Comparison of ENCODE assay signal across 24 mouse cellular contexts in the genomic region with DNA sequence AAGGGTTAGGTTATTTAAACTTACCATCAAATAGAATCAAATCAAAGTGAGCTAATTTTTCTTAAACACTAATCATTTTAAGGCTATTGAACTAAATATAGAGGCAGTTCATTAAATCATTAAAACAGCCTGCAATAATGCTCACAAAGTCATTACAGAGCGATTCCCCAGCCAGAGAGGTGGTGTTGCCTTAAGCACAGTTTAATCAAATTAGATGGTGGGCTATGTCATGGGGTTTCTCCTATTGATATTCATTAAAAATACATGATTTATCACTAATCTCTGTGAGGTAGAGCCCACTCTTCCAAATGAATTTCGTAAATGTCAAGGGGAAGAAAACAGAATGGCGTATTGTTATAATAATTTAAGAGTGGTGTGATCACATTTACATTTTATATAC. TPM values are rescaled to one million over a fixed set of nuclear protein-coding genes. Genes with fewer than 3 reads are reported as not detected.
DNase-seq lines count a peak whose midpoint lies in the region; ATAC-seq and TF ChIP-seq lines count a peak whose summit lies in the region.
"Had no signal": no experiment of that assay in that cellular context is flagged by ENCODE, and none has a peak within 500 bp of the region (broad histone marks: within the 10 kb centered on the region; RNA-seq: fewer than 3 reads in every experiment).

No protein-coding gene starts in this region.

- H3K27me3 ChIP-seq in hindbrain, embryonic 12.5 days: no peaks in the 10 kb centered on the region
- H3K27me3 ChIP-seq in hindbrain, embryonic 11.5 days (ENCODE audit: control insufficient read depth, insufficient read depth, low read length): no peaks in the 10 kb centered on the region
- no peaks in the 10 kb centered on the region for H3K27me3 ChIP-seq in midbrain, embryonic 15.5 days (replicated peaks)
- H3K27me3 ChIP-seq in midbrain, embryonic 11.5 days (ENCODE audit: control insufficient read depth, insufficient read depth, low read length): no peaks in the 10 kb centered on the region
- no peaks in the 10 kb centered on the region for H3K27me3 ChIP-seq in hindbrain, embryonic 16.5 days (replicated peaks; ENCODE audit: control insufficient read depth, insufficient read depth, low read length)
- no peaks in the 10 kb centered on the region for H3K27me3 ChIP-seq in kidney, adult 2 months (replicated peaks; ENCODE audit: control insufficient read depth, insufficient read depth, low read length)
- H3K27me3 ChIP-seq: embryonic facial prominence, embryonic 13.5 days; forebrain, embryonic 12.5 days; heart, embryonic 12.5 days; hindbrain, embryonic 15.5 days had no signal

- TF ChIP-seq CTCF in kidney, adult 2 months (conservative IDR thresholded peaks at IDR 0.05; ENCODE audit: insufficient read depth, insufficient read length, low read depth, low read length): no peak

- WGBS in hindbrain, embryonic 12.5 days: 70% methylated on average over 3 of the region's 3 CpGs
- WGBS in hindbrain, embryonic 11.5 days: 81% methylated on average over 3 of the region's 3 CpGs
- WGBS in midbrain, embryonic 15.5 days: 50% methylated on average over 3 of the region's 3 CpGs
- 79% methylated on average over 3 of the region's 3 CpGs for WGBS in midbrain, embryonic 11.5 days
- 63% methylated on average over 3 of the region's 3 CpGs for WGBS in hindbrain, embryonic 16.5 days
- WGBS in kidney, adult 2 months: 75% methylated on average over 3 of the region's 3 CpGs

- no peak for DNase-seq in hindbrain, embryonic 11.5 days (ENCODE audit: low spot score)
- no peak for DNase-seq in midbrain, embryonic 11.5 days (ENCODE audit: low spot score, missing footprints)
- no peak for DNase-seq in kidney, adult 2 months
- no peak for DNase-seq in cerebellum, adult 18-20 months
- DNase-seq: adrenal gland, adult 8-10 months; adrenal gland, postnatal 36 days; B cell, adult 2 months; cerebellum, adult 11-12 months; cerebellum, adult 9-11 months; cerebellum, postnatal 36 days; gastrocnemius, adult 2 months; gastrocnemius, postnatal 25 days had no signal

- H3K4me2 ChIP-seq in hindbrain, embryonic 12.5 days (replicated peaks): no peak overlapping the region
- no peak overlapping the region for H3K4me2 ChIP-seq in hindbrain, embryonic 11.5 days (replicated peaks; ENCODE audit: low read depth, low read length)
- H3K4me2 ChIP-seq in midbrain, embryonic 15.5 days: no peak overlapping the region
- no peak overlapping the region for H3K4me2 ChIP-seq in midbrain, embryonic 11.5 days
- no peak overlapping the region for H3K4me2 ChIP-seq in hindbrain, embryonic 16.5 days (ENCODE audit: low read length)
- H3K4me2 ChIP-seq: embryonic facial prominence, embryonic 13.5 days; forebrain, embryonic 12.5 days; heart, embryonic 12.5 days; hindbrain, embryonic 15.5 days had no signal

- no peak overlapping the region for H3K4me3 ChIP-seq in hindbrain, embryonic 12.5 days
- no peak overlapping the region for H3K4me3 ChIP-seq in hindbrain, embryonic 11.5 days (ENCODE audit: low read depth, low read length)
- no peak overlapping the region for H3K4me3 ChIP-seq in midbrain, embryonic 15.5 days
- H3K4me3 ChIP-seq in midbrain, embryonic 11.5 days (ENCODE audit: low read depth, low read length): no peak overlapping the region
- H3K4me3 ChIP-seq in hindbrain, embryonic 16.5 days (ENCODE audit: low read length): no peak overlapping the region
- H3K4me3 ChIP-seq in kidney, adult 2 months (ENCODE audit: insufficient read depth, low read depth, low read length): no peak overlapping the region
- H3K4me3 ChIP-seq: embryonic facial prominence, embryonic 13.5 days; forebrain, embryonic 12.5 days; gastrocnemius, adult 2 months; heart, embryonic 12.5 days; hindbrain, embryonic 15.5 days had no signal

- peak; percentile 23; the same call in 1 of the 2 replicates for ATAC-seq in hindbrain, embryonic 12.5 days (ENCODE audit: low FRiP score)
- ATAC-seq in hindbrain, embryonic 11.5 days (ENCODE audit: low FRiP score): no peak
- peak; percentile 50; the same call in 1 of the 2 replicates for ATAC-seq in midbrain, embryonic 15.5 days (replicated peaks)
- ATAC-seq in midbrain, embryonic 11.5 days (ENCODE audit: low FRiP score): no peak
- ATAC-seq in hindbrain, embryonic 16.5 days: peak; percentile 63
- ATAC-seq: CD4-positive, CD25-positive, alpha-beta regulatory T cell, adult 4 months; forebrain, embryonic 16.5 days had no signal

- TF ChIP-seq POLR2A in kidney, adult 2 months (IDR thresholded peaks at IDR 0.05; ENCODE audit: low read depth, low read length): no peak

- no peaks in the 10 kb centered on the region for H3K9me3 ChIP-seq in hindbrain, embryonic 12.5 days (replicated peaks)
- no peaks in the 10 kb centered on the region for H3K9me3 ChIP-seq in hindbrain, embryonic 11.5 days (ENCODE audit: control insufficient read depth, low read length)
- no peaks in the 10 kb centered on the region for H3K9me3 ChIP-seq in midbrain, embryonic 15.5 days
- no peaks in the 10 kb centered on the region for H3K9me3 ChIP-seq in midbrain, embryonic 11.5 days (ENCODE audit: control insufficient read depth, low read length)
- H3K9me3 ChIP-seq in hindbrain, embryonic 16.5 days (ENCODE audit: control insufficient read depth, low read length): no peaks in the 10 kb centered on the region
- H3K9me3 ChIP-seq: embryonic facial prominence, embryonic 13.5 days; forebrain, embryonic 12.5 days; G1E; heart, embryonic 12.5 days; hindbrain, embryonic 15.5 days had no signal

- no peak overlapping the region for H3K27ac ChIP-seq in hindbrain, embryonic 12.5 days
- no peak overlapping the region for H3K27ac ChIP-seq in hindbrain, embryonic 11.5 days (ENCODE audit: low read depth, low read length)
- H3K27ac ChIP-seq in midbrain, embryonic 15.5 days: 0 out of 2 replicates have a peak overlapping the region, but pooled peaks have one; percentile 32
- H3K27ac ChIP-seq in midbrain, embryonic 11.5 days (ENCODE audit: low read depth, low read length): no peak overlapping the region
- H3K27ac ChIP-seq in hindbrain, embryonic 16.5 days (ENCODE audit: low read depth, low read length): no peak overlapping the region
- no peak overlapping the region for H3K27ac ChIP-seq in kidney, adult 2 months (ENCODE audit: insufficient read depth, low read depth, low read length)
- H3K27ac ChIP-seq: embryonic facial prominence, embryonic 13.5 days; forebrain, embryonic 12.5 days; gastrocnemius, adult 2 months had no signal

- no peak overlapping the region for H3K9ac ChIP-seq in hindbrain, embryonic 12.5 days
- no peak overlapping the region for H3K9ac ChIP-seq in hindbrain, embryonic 11.5 days (ENCODE audit: low read depth, low read length)
- no peak overlapping the region for H3K9ac ChIP-seq in midbrain, embryonic 15.5 days
- H3K9ac ChIP-seq in midbrain, embryonic 11.5 days (ENCODE audit: low read length): no peak overlapping the region
- H3K9ac ChIP-seq in hindbrain, embryonic 16.5 days (ENCODE audit: low read depth, low read length): no peak overlapping the region
- H3K9ac ChIP-seq: embryonic facial prominence, embryonic 13.5 days; forebrain, embryonic 12.5 days; heart, embryonic 12.5 days; hindbrain, embryonic 15.5 days had no signal

- H3K4me1 ChIP-seq in hindbrain, embryonic 12.5 days: peaks cover 11% of the 10 kb centered on the region; the same call in 1 of the 2 replicates
- no peaks in the 10 kb centered on the region for H3K4me1 ChIP-seq in hindbrain, embryonic 11.5 days (replicated peaks; ENCODE audit: control insufficient read depth, insufficient read depth, low read length)
- peaks cover 13% of the 10 kb centered on the region; the same call in 1 of the 2 replicates for H3K4me1 ChIP-seq in midbrain, embryonic 15.5 days
- H3K4me1 ChIP-seq in midbrain, embryonic 11.5 days (ENCODE audit: control insufficient read depth, insufficient read depth, low read length): peaks cover 4% of the 10 kb centered on the region
- no peaks in the 10 kb centered on the region for H3K4me1 ChIP-seq in hindbrain, embryonic 16.5 days (ENCODE audit: control insufficient read depth, insufficient read depth, low read depth, low read length)
- no peaks in the 10 kb centered on the region for H3K4me1 ChIP-seq in kidney, adult 2 months (ENCODE audit: control insufficient read depth, insufficient read depth, low read length)

- no peaks in the 10 kb centered on the region for H3K36me3 ChIP-seq in hindbrain, embryonic 12.5 days
- H3K36me3 ChIP-seq in hindbrain, embryonic 11.5 days (ENCODE audit: control insufficient read depth, insufficient read depth, low read length): no peaks in the 10 kb centered on the region
- no peaks in the 10 kb centered on the region for H3K36me3 ChIP-seq in midbrain, embryonic 15.5 days (replicated peaks)
- H3K36me3 ChIP-seq in midbrain, embryonic 11.5 days (ENCODE audit: control insufficient read depth, insufficient read depth, low read length): no peaks in the 10 kb centered on the region
- H3K36me3 ChIP-seq in hindbrain, embryonic 16.5 days (ENCODE audit: control insufficient read depth, insufficient read depth, low read length): no peaks in the 10 kb centered on the region
- no peaks in the 10 kb centered on the region for H3K36me3 ChIP-seq in kidney, adult 2 months (ENCODE audit: control insufficient read depth, insufficient read depth, low read length)
- H3K36me3 ChIP-seq: embryonic facial prominence, embryonic 13.5 days; forebrain, embryonic 12.5 days; G1E; heart, embryonic 12.5 days; hindbrain, embryonic 15.5 days had no signal

RNA-seq across cellular contexts. Expression of a gene that starts 58.8 kb away (rescaled TPM):
- polyA plus RNA-seq in hindbrain, embryonic 12.5 days (2016; fragmentation: Nextera tagmentation; extraction: Ambion mirVana): not detected in 2 replicates
- not detected in 2 replicates for polyA plus RNA-seq in hindbrain, embryonic 11.5 days (2014; fragmentation: Nextera tagmentation; extraction: Ambion mirVana)
- polyA plus RNA-seq in midbrain, embryonic 15.5 days (2015; fragmentation: Nextera tagmentation; extraction: Ambion mirVana): 0.23 TPM in 1 of 2 replicates, not detected in the other
- polyA plus RNA-seq in midbrain, embryonic 11.5 days (2014; fragmentation: Nextera tagmentation; extraction: Ambion mirVana): not detected in 2 replicates
- polyA plus RNA-seq in hindbrain, embryonic 16.5 days (2015; fragmentation: Nextera tagmentation; extraction: Ambion mirVana): 0.21 TPM in 1 of 2 replicates, not detected in the other
- not detected in 2 replicates for polyA plus RNA-seq in kidney, adult 2 months (2012; rRNA removed)
- polyA plus RNA-seq: CD4-positive, CD25-positive, alpha-beta regulatory T cell, adult 4 months; embryonic facial prominence, embryonic 13.5 days; forebrain, embryonic 12.5 days; forebrain, embryonic 16.5 days; G1E; heart, embryonic 12.5 days; heart, embryonic 16.5 days; hindbrain, embryonic 15.5 days; intestine, embryonic 14.5 days had no signal

Comparison
In these comparisons a context has a peak if more than half of its experiments do, and no peak if none do; other contexts are left out.
1. ATAC-seq: peak in hindbrain, embryonic 12.5 days (single experiment), midbrain, embryonic 15.5 days (single experiment) and hindbrain, embryonic 16.5 days (single experiment); none in hindbrain, embryonic 11.5 days (single experiment) and midbrain, embryonic 11.5 days (single experiment).